Mouse (Mus musculus) embryonic facial prominence, embryonic 10.5 days (tissue): ENCODE measurements around the gene Pbld2. TPM values are rescaled to one million over a fixed set of nuclear protein-coding genes. Genes with fewer than 3 reads are reported as not detected.

Experiments
- DNase-seq: peaks from one replicate; pipeline ENCODE4 v3.0.0-alpha.2; 2017; ENCODE audit warnings: low spot score
- H3K27ac ChIP-seq: fragments of 300-500 bp; sonication (generic); replicated peaks from 2 replicates; pipeline ENCODE4 v1.5.1; 2016; ENCODE audit warnings: mild to moderate bottlenecking
- H3K27me3 ChIP-seq: fragments of 300-500 bp; sonication (generic); replicated peaks from 2 replicates; pipeline ENCODE4 v1.6.1; 2016; ENCODE audit warnings: low read depth, mild to moderate bottlenecking; ENCODE audit not compliant: poor library complexity, severe bottlenecking
- H3K36me3 ChIP-seq: fragments of 300-500 bp; sonication (generic); replicated peaks from 2 replicates; pipeline ENCODE4 v1.6.1; 2016; ENCODE audit warnings: mild to moderate bottlenecking, moderate library complexity
- H3K4me1 ChIP-seq: fragments of 300-500 bp; sonication (generic); 2 replicates; pipeline ENCODE4 v1.6.1; 2016
- H3K4me3 ChIP-seq: fragments of 300-500 bp; sonication (generic); 2 replicates; pipeline ENCODE4 v1.5.1; 2016; ENCODE audit warnings: mild to moderate bottlenecking, moderate library complexity
- H3K9me3 ChIP-seq: fragments of 300-500 bp; sonication (generic); 2 replicates; pipeline ENCODE4 v1.6.1; 2016; ENCODE audit warnings: mild to moderate bottlenecking
- WGBS: fragments of 180-500 bp; shearing (Covaris S2); methylation state at CpG from one replicate; pipeline ENCODE4 v1.1.7; 2016; 5-methylcytosine and 5-hydroxymethylcytosine counted together
- polyA plus RNA-seq: library from polyadenylated mRNA; unstranded; fragments of >200 nt; fragmentation: Nextera tagmentation; extraction: Ambion mirVana; gene quantifications from 2 replicates; pipeline ENCODE4 v1.2.1, GENCODE M21; 2016

Gene Pbld2
- polyA plus RNA-seq, result 0.75 and 1.1 TPM in 2 replicates

- under 1% methylated on average over 69 of the region's 69 CpGs for WGBS
- Histone ChIP-seq H3K27ac (peak within 1 kb of the TSS; percentile 100), H3K36me3 (peaks cover 6% of the 10 kb centered on the region), H3K27me3 (no peaks in the 10 kb centered on the region), H3K4me1 (peaks cover 50% of the 10 kb centered on the region), H3K4me3 (peak within 1 kb of the TSS; percentile 98), H3K9me3 (no peaks in the 10 kb centered on the region)
- DNase-seq, result peak; percentile 99
Measured at GRCm38 (mm10) chr10:63023749-63024579, at the start of gene Pbld2, which contains the start of gene Hnrnph3. Gene Pbld2 (plus strand): TSS chr10:63024315. Gene Hnrnph3 (minus strand): TSS chr10:63024217.

- Histone ChIP-seq H3K27me3 (no peaks in the 10 kb centered on the region), H3K36me3 (peaks cover 41% of the 10 kb centered on the region), H3K9me3 (no peaks in the 10 kb centered on the region), H3K27ac (peak overlapping the region; percentile 97; the same call in 1 of the 2 replicates), H3K4me3 (peak overlapping the region; percentile 82), H3K4me1 (peaks cover 12% of the 10 kb centered on the region)
- no peak for DNase-seq
- WGBS, result 10% methylated on average over 10 of the region's 10 CpGs
Measured at GRCm38 (mm10) chr10:62979667-62980038, 44.5 kb upstream of the Pbld2 start.

DNA sequence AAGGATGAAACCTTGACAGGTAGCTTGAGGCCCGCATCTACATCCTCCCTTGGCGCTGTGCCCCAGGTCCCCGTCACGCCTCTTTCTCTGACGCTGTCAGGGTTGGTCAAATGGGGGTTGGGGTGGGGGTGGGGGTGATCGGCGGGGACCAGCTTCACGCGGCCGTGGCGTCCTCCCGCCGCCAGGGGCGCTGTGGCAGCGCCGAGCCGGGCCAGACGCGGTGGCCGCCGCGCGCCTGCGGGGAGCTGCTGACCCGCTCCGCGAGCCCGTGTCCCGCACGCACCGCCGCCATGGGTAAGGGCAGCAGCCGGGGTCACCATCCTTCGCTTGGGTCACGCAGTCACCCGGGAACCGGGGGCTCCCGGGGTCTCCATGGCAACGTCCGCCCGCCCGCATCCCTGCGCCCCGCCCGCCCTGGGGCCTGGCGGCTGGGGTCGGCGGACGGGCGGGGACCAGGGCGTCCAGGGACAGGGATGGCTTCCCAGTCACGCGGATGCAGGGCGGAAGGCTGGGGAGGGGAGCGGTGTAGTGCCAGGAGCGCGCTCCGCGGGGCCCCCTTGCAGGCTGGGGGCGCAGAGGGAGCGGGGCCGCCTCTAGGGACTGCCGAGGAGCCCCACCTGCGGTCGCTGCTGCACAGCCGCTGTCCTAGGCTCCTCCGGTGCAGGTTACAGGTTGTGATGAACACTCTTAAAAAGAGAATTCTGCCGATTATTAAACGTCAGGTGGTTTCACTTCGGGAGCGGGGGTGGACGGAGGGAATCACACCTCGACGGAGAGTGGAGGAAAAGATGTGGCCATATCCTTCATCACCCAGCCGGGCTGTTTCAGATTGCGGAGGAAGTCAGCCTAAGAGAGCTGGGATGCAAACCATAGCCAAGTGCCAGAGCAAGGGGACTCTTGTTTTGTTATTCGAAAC is 43.8 kb upstream of the Pbld2 start, which contains the start of gene Rufy2:
TSS of gene Rufy2 (plus strand) at position 185 of the 916 bp plus-strand sequence.
- Histone ChIP-seq H3K27me3 (no peaks in the 10 kb centered on the region), H3K36me3 (peaks cover 43% of the 10 kb centered on the region), H3K4me1 (peaks cover 12% of the 10 kb centered on the region), H3K4me3 (peak within 1 kb of the TSS; percentile 82), H3K9me3 (no peaks in the 10 kb centered on the region), H3K27ac (peak within 1 kb of the TSS; percentile 97)
- WGBS, result under 1% methylated on average over 77 of the region's 77 CpGs
- peak; percentile 91 for DNase-seq

DNA sequence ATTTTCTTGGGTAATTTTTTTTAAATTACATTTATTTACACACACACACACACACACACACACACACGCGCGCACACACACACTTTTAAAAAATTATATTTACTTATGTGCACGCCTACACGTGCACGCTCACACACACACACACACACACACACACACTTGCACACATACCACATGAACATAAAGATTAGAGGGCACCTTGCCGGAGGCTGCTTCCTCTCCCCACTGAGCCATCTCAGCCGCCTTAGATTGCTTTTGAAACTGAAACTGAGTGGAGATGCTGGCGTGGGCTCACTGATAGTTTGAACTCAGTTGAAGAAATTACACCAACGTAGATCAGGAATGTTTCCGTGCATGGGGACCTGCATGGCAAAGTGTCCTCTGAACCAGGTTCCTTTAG is 40.0 kb upstream of the Pbld2 start:
- peaks cover 12% of the 10 kb centered on the region for H3K4me1 ChIP-seq
- peaks cover 69% of the 10 kb centered on the region for H3K36me3 ChIP-seq
- no peaks in the 10 kb centered on the region for H3K27me3 ChIP-seq
- H3K9me3 ChIP-seq, result no peaks in the 10 kb centered on the region
- H3K4me3 ChIP-seq, result no peak overlapping the region
- no peak for DNase-seq
- 93% methylated on average over 11 of the region's 11 CpGs for WGBS
- H3K27ac ChIP-seq, result no peak overlapping the region

GRCm38 (mm10) chr10:62984495-62984894 is 39.6 kb upstream of the Pbld2 start:
- no peak for DNase-seq
- Histone ChIP-seq H3K4me1 (peaks cover 12% of the 10 kb centered on the region), H3K27me3 (no peaks in the 10 kb centered on the region), H3K27ac (no peak overlapping the region), H3K4me3 (no peak overlapping the region), H3K36me3 (peaks cover 73% of the 10 kb centered on the region), H3K9me3 (no peaks in the 10 kb centered on the region)
- 94% methylated on average over 6 of the region's 6 CpGs for WGBS

- no peaks in the 10 kb centered on the region for H3K4me1 ChIP-seq
- peaks cover 98% of the 10 kb centered on the region for H3K36me3 ChIP-seq
- peak; percentile 50 for DNase-seq
- H3K4me3 ChIP-seq, result no peak overlapping the region
- WGBS, result 21% methylated on average over 3 of the region's 3 CpGs
- no peak overlapping the region for H3K27ac ChIP-seq
- H3K27me3 ChIP-seq, result no peaks in the 10 kb centered on the region
- no peaks in the 10 kb centered on the region for H3K9me3 ChIP-seq
Measured at GRCm38 (mm10) chr10:62987341-62987740, 36.8 kb upstream of the Pbld2 start.

DNA sequence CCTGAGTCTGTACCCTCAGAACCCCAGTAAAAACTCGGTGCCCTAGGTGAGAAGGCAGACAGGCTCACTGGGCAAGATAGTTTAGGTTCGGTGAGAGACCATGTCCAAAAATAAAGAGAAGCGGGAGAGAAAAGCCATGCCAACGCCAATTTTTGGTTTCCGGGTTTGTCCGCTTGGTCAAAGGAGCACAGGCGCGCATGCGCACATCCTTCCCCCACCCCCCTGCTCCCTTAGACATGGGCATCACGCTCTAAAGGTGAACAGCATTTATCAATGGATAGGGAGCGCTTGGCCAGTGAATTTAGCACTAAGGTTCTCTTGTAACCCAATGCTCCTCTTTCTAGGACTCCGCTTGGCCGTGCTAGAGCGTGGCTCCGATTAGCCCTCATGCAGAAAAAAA is 33.5 kb upstream of the Pbld2 start:
- H3K9me3 ChIP-seq, result no peaks in the 10 kb centered on the region
- no peaks in the 10 kb centered on the region for H3K27me3 ChIP-seq
- no peak overlapping the region for H3K4me3 ChIP-seq
- no peak overlapping the region for H3K27ac ChIP-seq
- no peaks in the 10 kb centered on the region for H3K4me1 ChIP-seq
- 94% methylated on average over 15 of the region's 15 CpGs for WGBS
- no peak for DNase-seq
- peaks cover 98% of the 10 kb centered on the region for H3K36me3 ChIP-seq

- H3K36me3 ChIP-seq, result peaks cover 97% of the 10 kb centered on the region
- 85% methylated on average over 8 of the region's 9 CpGs for WGBS
- H3K27me3 ChIP-seq, result no peaks in the 10 kb centered on the region
Measured at GRCm38 (mm10) chr10:62993991-62994390, 30.1 kb upstream of the Pbld2 start.

DNA sequence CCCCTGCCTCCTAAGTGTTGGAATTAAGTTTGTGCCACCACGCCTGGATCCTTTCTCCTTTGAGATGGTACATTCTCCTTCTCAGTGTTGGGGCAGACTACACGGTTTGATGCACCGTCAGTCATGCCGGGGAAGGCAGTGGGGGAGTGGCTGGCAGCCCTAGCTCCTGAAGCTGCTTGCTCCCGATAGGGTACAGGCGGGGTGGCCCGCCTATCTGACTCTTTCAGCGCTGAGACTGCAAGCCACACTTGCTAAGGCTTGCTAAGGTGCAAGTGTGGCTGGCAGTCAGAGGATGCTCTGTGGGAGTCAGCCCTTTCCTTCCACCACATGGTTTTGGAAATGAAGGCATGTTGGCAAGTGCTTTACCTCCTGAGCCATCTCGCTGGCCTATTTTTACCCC is 23.5 kb upstream of the Pbld2 start:
- H3K36me3 ChIP-seq, result peaks cover 97% of the 10 kb centered on the region
- H3K9me3 ChIP-seq, result no peaks in the 10 kb centered on the region
- DNase-seq, result no peak
- no peak overlapping the region for H3K27ac ChIP-seq
- H3K4me1 ChIP-seq, result no peaks in the 10 kb centered on the region
- 79% methylated on average over 9 of the region's 9 CpGs for WGBS
- no peak overlapping the region for H3K4me3 ChIP-seq
- no peaks in the 10 kb centered on the region for H3K27me3 ChIP-seq

More at GRCm38 (mm10) chr10:62993991-62994390, 30.1 kb upstream of the Pbld2 start:
- no peak for DNase-seq
- no peaks in the 10 kb centered on the region for H3K4me1 ChIP-seq
- no peak overlapping the region for H3K4me3 ChIP-seq
- H3K9me3 ChIP-seq, result no peaks in the 10 kb centered on the region
- H3K27ac ChIP-seq, result no peak overlapping the region

DNA sequence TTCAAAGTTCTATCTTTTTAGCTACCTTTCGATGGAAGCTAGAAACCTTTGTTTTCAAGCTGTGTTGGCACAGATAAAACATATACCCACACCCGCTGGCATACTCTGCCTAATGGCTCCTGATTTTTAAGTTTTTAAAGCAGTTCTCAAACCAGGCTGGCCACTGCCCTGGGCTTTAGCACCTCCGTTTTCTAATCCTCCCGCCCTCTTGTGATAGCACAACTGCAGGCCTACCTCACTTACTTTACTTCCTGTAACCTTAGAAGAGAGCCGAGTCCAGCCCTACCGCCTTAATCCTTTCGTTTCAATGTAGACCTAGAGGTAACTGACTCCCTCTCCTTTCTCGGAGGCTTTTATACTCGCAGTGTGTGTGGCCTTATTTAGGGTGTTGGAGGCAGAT is 20.9 kb upstream of the Pbld2 start:
- peaks cover 99% of the 10 kb centered on the region for H3K36me3 ChIP-seq
- H3K4me3 ChIP-seq, result no peak overlapping the region
- no peak for DNase-seq
- 75% methylated on average over 9 of the region's 9 CpGs for WGBS
- H3K9me3 ChIP-seq, result no peaks in the 10 kb centered on the region
- no peaks in the 10 kb centered on the region for H3K27me3 ChIP-seq
- no peak overlapping the region for H3K27ac ChIP-seq
- no peaks in the 10 kb centered on the region for H3K4me1 ChIP-seq

GRCm38 (mm10) chr10:63004556-63004955 is 19.6 kb upstream of the Pbld2 start:
- H3K4me1 ChIP-seq, result no peaks in the 10 kb centered on the region
- H3K36me3 ChIP-seq, result peaks cover 100% of the 10 kb centered on the region
- no peak for DNase-seq
- H3K27ac ChIP-seq, result no peak overlapping the region
- no peaks in the 10 kb centered on the region for H3K27me3 ChIP-seq
- WGBS, result 92% methylated on average over 9 of the region's 9 CpGs
- no peaks in the 10 kb centered on the region for H3K9me3 ChIP-seq
- H3K4me3 ChIP-seq, result no peak overlapping the region

DNA sequence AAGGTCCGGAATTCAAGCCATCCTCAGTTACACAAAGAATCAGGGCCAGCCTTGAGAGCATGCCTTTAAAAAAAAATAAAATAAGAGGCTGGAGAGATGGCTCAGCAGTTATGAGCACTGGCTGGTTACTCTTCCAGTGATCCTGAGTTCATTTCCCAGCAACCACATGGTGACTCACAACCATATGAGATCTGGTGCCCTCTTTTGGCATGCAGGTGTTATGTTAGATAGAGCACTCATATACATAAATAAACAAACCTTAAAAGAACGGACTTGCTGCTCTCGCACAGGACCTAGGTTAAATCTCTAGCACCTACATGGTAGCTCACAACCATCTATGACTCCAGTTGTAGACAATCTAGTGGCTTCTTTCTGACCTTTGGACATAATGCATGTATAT is 15.9 kb upstream of the Pbld2 start:
- Histone ChIP-seq H3K4me1 (no peaks in the 10 kb centered on the region), H3K27ac (no peak overlapping the region), H3K27me3 (no peaks in the 10 kb centered on the region), H3K9me3 (no peaks in the 10 kb centered on the region), H3K4me3 (no peak overlapping the region), H3K36me3 (peaks cover 99% of the 10 kb centered on the region)
- DNase-seq, result no peak
- 75% methylated on average over 3 of the region's 3 CpGs for WGBS
